Mouse (Mus musculus): ENCODE measurements around the gene Shbg.

DNA sequence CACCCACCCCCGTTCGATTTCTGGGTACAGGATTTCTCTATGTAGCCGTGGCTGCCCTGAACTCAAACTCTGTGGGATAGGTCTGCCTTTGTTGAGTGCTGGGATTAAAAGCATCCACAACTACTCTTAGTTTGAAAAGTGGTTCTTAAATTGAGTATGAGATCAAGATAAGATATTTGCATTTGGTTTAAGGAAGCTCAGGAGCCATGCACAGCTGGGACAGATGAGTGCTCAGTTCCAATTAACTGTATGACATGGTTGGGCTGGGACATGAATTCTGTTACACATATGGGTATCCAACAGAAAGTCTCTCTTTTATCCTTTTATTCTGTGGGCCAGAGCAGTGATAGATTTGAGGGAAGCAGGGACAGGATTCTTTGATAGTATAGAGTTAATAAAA lies 17.8 kb upstream of the Shbg start:
- TF ChIP-seq POLR2A (IDR thresholded peaks at IDR 0.05; ENCODE audit: extremely low read depth, insufficient read depth, low read length), result no peak
- no peak for TF ChIP-seq CTCF (IDR thresholded peaks at IDR 0.05; ENCODE audit: low read depth, low read length)

All from liver, adult 2 months (tissue).